Mouse (Mus musculus): Measurements from ENCODE around the gene Wfikkn1.

Gene Wfikkn1

GRCm38 (mm10) chr17:25880196-25880910 lies at the start of gene Wfikkn1:
Gene Wfikkn1, minus strand, starts transcription at chr17:25880858.
- DNase-seq (ENCODE audit: low spot score): peak; percentile 51

GRCm38 (mm10) chr17:25925348-25925747 lies 44.7 kb upstream of the Wfikkn1 start:
- DNase-seq (ENCODE audit: low spot score): peak; percentile 98

- peak; percentile 45 for DNase-seq (ENCODE audit: low spot score)
Observed at GRCm38 (mm10) chr17:25922120-25922519, 41.5 kb upstream of the Wfikkn1 start.

GRCm38 (mm10) chr17:25919786-25920642 lies 39.4 kb upstream of the Wfikkn1 start:
- DNase-seq (ENCODE audit: low spot score): peak; percentile 100

GRCm38 (mm10) chr17:25919144-25919785 lies 38.6 kb upstream of the Wfikkn1 start, which contains the start of gene Rab40c:
Gene Rab40c, minus strand, starts transcription at chr17:25919727.
- DNase-seq (ENCODE audit: low spot score): no peak

- no peak for DNase-seq (ENCODE audit: low spot score)
Observed at GRCm38 (mm10) chr17:25918037-25918750, 37.5 kb upstream of the Wfikkn1 start.

- DNase-seq (ENCODE audit: low spot score): no peak
Observed at GRCm38 (mm10) chr17:25916931-25917647, 36.4 kb upstream of the Wfikkn1 start.

GRCm38 (mm10) chr17:25914295-25914694 lies 33.6 kb upstream of the Wfikkn1 start:
- DNase-seq (ENCODE audit: low spot score): no peak

GRCm38 (mm10) chr17:25913877-25914275 lies 33.2 kb upstream of the Wfikkn1 start:
- no peak for DNase-seq (ENCODE audit: low spot score)

- no peak for DNase-seq (ENCODE audit: low spot score)
Observed at GRCm38 (mm10) chr17:25913186-25913876, 32.7 kb upstream of the Wfikkn1 start.

- peak; percentile 69 for DNase-seq (ENCODE audit: low spot score)
Observed at GRCm38 (mm10) chr17:25911816-25912215, 31.2 kb upstream of the Wfikkn1 start.

- DNase-seq (ENCODE audit: low spot score): no peak
Observed at GRCm38 (mm10) chr17:25907640-25908039, 27.0 kb upstream of the Wfikkn1 start.

- no peak for DNase-seq (ENCODE audit: low spot score)
Observed at GRCm38 (mm10) chr17:25903061-25903460, 22.4 kb upstream of the Wfikkn1 start.

GRCm38 (mm10) chr17:25900193-25900592 lies 19.5 kb upstream of the Wfikkn1 start:
- no peak for DNase-seq (ENCODE audit: low spot score)

GRCm38 (mm10) chr17:25895891-25896290 lies 15.2 kb upstream of the Wfikkn1 start:
- no peak for DNase-seq (ENCODE audit: low spot score)

GRCm38 (mm10) chr17:25895415-25895814 lies 14.8 kb upstream of the Wfikkn1 start:
- peak; percentile 60 for DNase-seq (ENCODE audit: low spot score)

GRCm38 (mm10) chr17:25893975-25894617 lies 13.4 kb upstream of the Wfikkn1 start:
- peak; percentile 83 for DNase-seq (ENCODE audit: low spot score)

- DNase-seq (ENCODE audit: low spot score): no peak
Observed at GRCm38 (mm10) chr17:25888837-25889236, 8.2 kb upstream of the Wfikkn1 start.

- DNase-seq (ENCODE audit: low spot score): no peak
Observed at GRCm38 (mm10) chr17:25887467-25887866, 6.8 kb upstream of the Wfikkn1 start.

GRCm38 (mm10) chr17:25886806-25887205 lies 6.1 kb upstream of the Wfikkn1 start:
- no peak for DNase-seq (ENCODE audit: low spot score)

Measured in adipocyte (in vitro differentiated cells).